Comparison of ENCODE assay signal across 8 mouse cellular contexts in the genomic region with DNA sequence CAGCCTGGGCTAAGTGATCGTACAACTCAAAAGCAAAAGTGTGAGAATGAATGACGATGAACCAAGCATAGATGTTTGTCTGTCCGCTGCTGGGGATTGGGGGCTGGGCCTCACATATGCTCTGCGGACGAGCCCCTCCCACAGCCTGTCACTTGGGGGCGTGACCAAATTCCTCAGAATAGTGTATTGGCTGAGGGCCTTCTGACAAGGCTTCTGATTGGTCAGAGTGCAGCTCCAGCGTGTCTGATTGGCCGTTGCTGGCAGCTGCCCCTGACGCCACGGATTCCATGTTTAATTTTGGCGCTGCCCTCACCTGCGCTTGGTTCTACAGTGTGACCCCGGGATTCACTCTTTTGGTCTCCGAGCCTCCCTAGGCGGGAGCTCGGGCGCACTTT. TPM values are rescaled to one million over a fixed set of nuclear protein-coding genes. Genes with fewer than 3 reads are reported as not detected.
DNase-seq lines count a peak whose midpoint lies in the region; ATAC-seq lines count a peak whose summit lies in the region.

No protein-coding gene starts in this region.

- no peak overlapping the region for H3K9ac ChIP-seq in intestine, embryonic 14.5 days (ENCODE audit: low read length)

- peak; percentile 83 for ATAC-seq in intestine, embryonic 14.5 days (replicated peaks; ENCODE audit: low FRiP score, low TSS enrichment, low read depth)
- ATAC-seq in megakaryocyte-erythroid progenitor cell, adult 5-6 weeks (replicated peaks; ENCODE audit: low FRiP score, low TSS enrichment, poor library complexity, severe bottlenecking), result peak; percentile 79

- H3K4me2 ChIP-seq in intestine, embryonic 14.5 days (ENCODE audit: low read length), result peak overlapping the region; percentile 52

- H3K9me3 ChIP-seq in intestine, embryonic 14.5 days (ENCODE audit: control insufficient read depth, low read length), result no peaks in the 10 kb centered on the region

- H3K27me3 ChIP-seq in intestine, embryonic 14.5 days (replicated peaks; ENCODE audit: control insufficient read depth, insufficient read depth, low read length), result 0 out of 2 replicates have a peak, but pooled peaks cover 5% of the 10 kb centered on the region

- peak overlapping the region; percentile 20; the same call in 1 of the 2 replicates for H3K4me3 ChIP-seq in intestine, embryonic 14.5 days (ENCODE audit: low read depth, low read length)

- no peak overlapping the region for H3K27ac ChIP-seq in intestine, embryonic 14.5 days (ENCODE audit: low read depth)

- intact Hi-C loops in left cerebral cortex, postnatal 14 days (cut with DNase I), result no loop called here

- H3K36me3 ChIP-seq in intestine, embryonic 14.5 days (ENCODE audit: control insufficient read depth, insufficient read depth, low read length), result no peaks in the 10 kb centered on the region

- 4% methylated on average over 17 of the region's 17 CpGs for WGBS in intestine, embryonic 14.5 days

- DNase-seq in adrenal gland, adult 2 months, result peak; percentile 94
- DNase-seq in embryo, embryonic 10.5 days (ENCODE audit: low spot score), result peak; percentile 94
- DNase-seq in gastrocnemius, postnatal 25 days, result peak; percentile 93
- DNase-seq in intestine, embryonic 14.5 days (ENCODE audit: low spot score), result peak; percentile 88
- DNase-seq in left cerebral cortex, postnatal 14 days (ENCODE audit: low spot score in 2 of 2), result peak; percentile 95 to 98
- DNase-seq in right cerebral cortex, postnatal 36 days (ENCODE audit: low spot score in 2 of 2), result peak; percentile 92 to 96
- peak; percentile 72 for DNase-seq in yolk sac, embryonic 10.5 days (ENCODE audit: low spot score)

- peaks cover 3% of the 10 kb centered on the region; the same call in 1 of the 2 replicates for H3K4me1 ChIP-seq in intestine, embryonic 14.5 days (replicated peaks; ENCODE audit: control insufficient read depth, insufficient read depth, low read length)

RNA-seq across cellular contexts. Expression of gene Nfic, which starts 22.6 kb away (rescaled TPM):
- total RNA-seq in adrenal gland, adult 2 months (2021), result 100 to 1,000 TPM in 1 of 2 experiments, 10 to 100 TPM in 1; 80.8 to 126 TPM
- polyA plus RNA-seq in adrenal gland, adult 2 months (2012; rRNA removed), result 142 and 171 TPM in 2 replicates
- 100 to 1,000 TPM; 215 to 268 TPM for total RNA-seq in gastrocnemius, postnatal 25 days (2021)
- 52.4 and 57.2 TPM in 2 replicates for polyA plus RNA-seq in intestine, embryonic 14.5 days (2014; fragmentation: Nextera tagmentation; extraction: Ambion mirVana)
- total RNA-seq in left cerebral cortex, postnatal 14 days (2021), result 10 to 100 TPM; 67.0 to 69.8 TPM
- total RNA-seq in megakaryocyte-erythroid progenitor cell, adult 5-6 weeks (2014; fragmentation: Nextera tagmentation), result 10.6 and 15.9 TPM in 2 replicates
- total RNA-seq in megakaryocyte-erythroid progenitor cell, adult 5-6 weeks (2017), result 3.0 and 3.4 TPM in 2 replicates

RNA-seq across cellular contexts. Expression of gene Smim24, which starts 40.0 kb away (rescaled TPM):
- total RNA-seq in adrenal gland, adult 2 months (2021), result 1 to 10 TPM; 1.4 to 1.6 TPM
- polyA plus RNA-seq in adrenal gland, adult 2 months (2012; rRNA removed), result 4.5 and 5.4 TPM in 2 replicates
- total RNA-seq in gastrocnemius, postnatal 25 days (2021), result under 1 TPM in 1 of 2 experiments, not detected in 1; 0.67 TPM
- polyA plus RNA-seq in intestine, embryonic 14.5 days (2014; fragmentation: Nextera tagmentation; extraction: Ambion mirVana), result 99.8 and 125 TPM in 2 replicates
- 1 to 10 TPM; 1.8 to 1.9 TPM for total RNA-seq in left cerebral cortex, postnatal 14 days (2021)
- 7.7 and 12.8 TPM in 2 replicates for total RNA-seq in megakaryocyte-erythroid progenitor cell, adult 5-6 weeks (2014; fragmentation: Nextera tagmentation)
- total RNA-seq in megakaryocyte-erythroid progenitor cell, adult 5-6 weeks (2017), result 7.4 and 7.5 TPM in 2 replicates

RNA-seq across cellular contexts. Expression of gene Gm48552, which starts 44.1 kb away (rescaled TPM):
- total RNA-seq in adrenal gland, adult 2 months (2021), result 1 to 10 TPM in 1 of 2 experiments, not detected in 1; 1.4 TPM
- 2.5 and 4.4 TPM in 2 replicates for polyA plus RNA-seq in adrenal gland, adult 2 months (2012; rRNA removed)
- under 1 TPM in 1 of 2 experiments, not detected in 1; 0.59 TPM for total RNA-seq in gastrocnemius, postnatal 25 days (2021)
- polyA plus RNA-seq in intestine, embryonic 14.5 days (2014; fragmentation: Nextera tagmentation; extraction: Ambion mirVana), result 0.37 and 0.44 TPM in 2 replicates
- 1 to 10 TPM; 2.8 to 4.7 TPM for total RNA-seq in left cerebral cortex, postnatal 14 days (2021)
- total RNA-seq in megakaryocyte-erythroid progenitor cell, adult 5-6 weeks (2014; fragmentation: Nextera tagmentation), result 4.0 TPM in 1 of 2 replicates, not detected in the other
- not detected in 2 replicates for total RNA-seq in megakaryocyte-erythroid progenitor cell, adult 5-6 weeks (2017)

RNA-seq across cellular contexts. Expression of gene Gm48551, which starts 48.6 kb away (rescaled TPM):
- 1 to 10 TPM; 1.8 to 2.5 TPM for total RNA-seq in adrenal gland, adult 2 months (2021)
- 2.9 and 6.7 TPM in 2 replicates for polyA plus RNA-seq in adrenal gland, adult 2 months (2012; rRNA removed)
- total RNA-seq in gastrocnemius, postnatal 25 days (2021), result 1 to 10 TPM in 1 of 2 experiments, under 1 TPM in 1; 0.78 to 1.0 TPM
- 2.4 and 4.2 TPM in 2 replicates for polyA plus RNA-seq in intestine, embryonic 14.5 days (2014; fragmentation: Nextera tagmentation; extraction: Ambion mirVana)
- total RNA-seq in left cerebral cortex, postnatal 14 days (2021), result 1 to 10 TPM; 2.4 to 3.2 TPM
- 1.2 and 6.3 TPM in 2 replicates for total RNA-seq in megakaryocyte-erythroid progenitor cell, adult 5-6 weeks (2014; fragmentation: Nextera tagmentation)
- total RNA-seq in megakaryocyte-erythroid progenitor cell, adult 5-6 weeks (2017), result 0.11 and 2.6 TPM in 2 replicates

RNA-seq across cellular contexts. Expression of gene Dohh, which starts 48.6 kb away (rescaled TPM):
- total RNA-seq in adrenal gland, adult 2 months (2021), result 10 to 100 TPM; 39.6 to 54.3 TPM
- 125 and 132 TPM in 2 replicates for polyA plus RNA-seq in adrenal gland, adult 2 months (2012; rRNA removed)
- total RNA-seq in gastrocnemius, postnatal 25 days (2021), result 10 to 100 TPM; 41.1 to 41.2 TPM
- 70.7 and 70.8 TPM in 2 replicates for polyA plus RNA-seq in intestine, embryonic 14.5 days (2014; fragmentation: Nextera tagmentation; extraction: Ambion mirVana)
- total RNA-seq in left cerebral cortex, postnatal 14 days (2021), result 10 to 100 TPM; 82.4 to 88.6 TPM
- 12.3 and 31.4 TPM in 2 replicates for total RNA-seq in megakaryocyte-erythroid progenitor cell, adult 5-6 weeks (2014; fragmentation: Nextera tagmentation)
- 31.2 and 37.8 TPM in 2 replicates for total RNA-seq in megakaryocyte-erythroid progenitor cell, adult 5-6 weeks (2017)

Comparison
In these comparisons a context has a peak if more than half of its experiments do, and no peak if none do; other contexts are left out.
1. RNA of gene Nfic, which starts 22.6 kb away (total RNA-seq): 215 to 268 TPM in gastrocnemius, postnatal 25 days, 80.8 to 126 TPM in adrenal gland, adult 2 months and 67.0 to 69.8 TPM in left cerebral cortex, postnatal 14 days; 3.0 to 15.9 TPM in megakaryocyte-erythroid progenitor cell, adult 5-6 weeks; every median in the first group is over 4 times any median in the second.
2. Peak in every context shown above with its lines, with median percentiles within 50 percentile points of each other: DNase-seq.